Mouse (Mus musculus) hindbrain, embryonic 16.5 days (tissue): ENCODE data around the gene Hspa12a. TPM values are rescaled to one million over a fixed set of nuclear protein-coding genes. Genes with fewer than 3 reads are reported as not detected.
A peak's percentile ranks its signal among the peaks of the same experiment; 100 is the strongest.

Experiments used
- ATAC-seq: fragments of 200-750 bp; cut with Nextera tagmentation; 2 replicates; pipeline ENCODE4 v1.8.0; 2017; ENCODE audit warnings: moderate TSS enrichment, moderate library complexity
- H3K27ac ChIP-seq: fragments of 300-500 bp; sonication (generic); 2 replicates; pipeline ENCODE4 v1.5.1; 2014; ENCODE audit warnings: low read depth, mild to moderate bottlenecking, control low read depth, low read length, moderate library complexity
- H3K27me3 ChIP-seq: fragments of 300-500 bp; sonication (generic); replicated peaks from 2 replicates; pipeline ENCODE4 v1.6.1; 2014; ENCODE audit warnings: low read length; ENCODE audit not compliant: control insufficient read depth, insufficient read depth
- H3K36me3 ChIP-seq: fragments of 300-500 bp; sonication (generic); 2 replicates; pipeline ENCODE4 v1.6.1; 2014; ENCODE audit warnings: mild to moderate bottlenecking, low read length, moderate library complexity, mixed read lengths; ENCODE audit not compliant: control insufficient read depth, insufficient read depth
- H3K4me1 ChIP-seq: fragments of 300-500 bp; sonication (generic); 2 replicates; pipeline ENCODE4 v1.6.1; 2014; ENCODE audit warnings: low read depth, low read length; ENCODE audit not compliant: control insufficient read depth, insufficient read depth
- H3K4me2 ChIP-seq: fragments of 300-500 bp; sonication (generic); 2 replicates; pipeline ENCODE4 v1.6.1; 2014; ENCODE audit warnings: mild to moderate bottlenecking, low read length, control low read depth, moderate library complexity
- H3K4me3 ChIP-seq: fragments of 300-500 bp; sonication (generic); 2 replicates; pipeline ENCODE4 v1.5.1; 2014; ENCODE audit warnings: mild to moderate bottlenecking, low read length, control low read depth, moderate library complexity
- H3K9ac ChIP-seq: fragments of 300-500 bp; sonication (generic); 2 replicates; pipeline ENCODE4 v1.6.1; 2014; ENCODE audit warnings: low read depth, mild to moderate bottlenecking, control low read depth, low read length, moderate library complexity
- H3K9me3 ChIP-seq: fragments of 300-500 bp; sonication (generic); 2 replicates; pipeline ENCODE4 v1.6.1; 2014; ENCODE audit warnings: mild to moderate bottlenecking, low read length, moderate library complexity; ENCODE audit not compliant: control insufficient read depth
- WGBS: fragments of 180-500 bp; shearing (Covaris S2); extraction: QIAGEN DNeasy Blood & Tissue Kit; methylation state at CpG from one replicate; pipeline ENCODE4 v1.1.7; 2014; 5-methylcytosine and 5-hydroxymethylcytosine counted together
- polyA plus RNA-seq: library from polyadenylated mRNA; unstranded; fragments of >200 nt; fragmentation: Nextera tagmentation; extraction: Ambion mirVana; gene quantifications from 2 replicates; pipeline ENCODE4 v1.2.1, GENCODE M21; 2015

Gene Hspa12a
- 62.6 and 73.1 TPM in 2 replicates for polyA plus RNA-seq

DNA sequence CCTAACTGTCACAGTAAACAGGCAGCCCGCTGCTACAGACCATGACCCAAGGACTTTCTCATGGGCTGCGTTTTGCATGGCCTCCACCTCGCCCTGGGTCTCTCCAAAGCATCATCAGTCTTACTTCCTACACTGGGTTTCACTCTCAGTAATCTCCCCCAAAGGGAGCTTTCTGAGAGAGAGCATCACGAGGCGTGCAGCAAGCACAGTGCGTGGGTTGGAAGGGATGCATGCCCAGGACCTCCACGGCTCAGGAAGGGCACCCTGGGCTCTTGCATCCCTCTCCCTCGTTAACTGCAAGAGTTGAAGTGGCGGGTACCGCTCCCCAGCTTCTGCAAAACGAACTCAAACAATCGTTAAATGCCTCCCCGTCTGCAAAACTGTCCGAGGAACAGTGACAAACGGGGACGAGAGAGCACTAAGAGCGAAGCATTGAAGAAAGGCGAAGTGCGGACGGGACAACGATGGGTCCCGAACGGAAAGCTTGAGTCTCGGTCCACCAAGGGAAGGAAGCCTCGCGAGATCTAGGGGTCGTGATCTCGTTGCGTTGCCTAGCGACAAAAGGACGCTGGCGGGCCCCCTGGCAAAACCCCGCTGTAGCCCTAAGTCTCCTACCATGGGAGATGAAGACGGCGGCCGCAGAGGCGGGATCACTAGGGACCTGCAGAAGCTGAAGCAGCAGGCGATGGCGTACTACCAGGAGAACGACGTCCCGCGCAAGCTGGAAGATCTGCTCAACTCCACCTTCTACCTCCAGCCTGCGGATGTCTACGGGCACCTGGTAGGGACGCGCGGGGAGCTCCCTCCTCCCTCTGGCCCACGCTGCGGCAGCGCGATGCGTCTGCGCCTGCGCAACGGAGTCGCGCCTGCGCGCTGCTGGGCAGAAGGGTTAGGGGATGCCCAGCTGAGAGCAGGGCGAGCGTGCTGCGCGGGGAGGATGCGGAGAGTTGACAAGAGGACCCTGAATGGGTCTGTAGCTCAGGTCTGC lies at the start of gene Hspa12a, which contains the start of gene Eno4:
Gene Hspa12a (minus strand): TSS at position 814 of the 988 bp plus-strand sequence.
Gene Eno4 (plus strand): TSS at position 585 of the 988 bp plus-strand sequence.
- H3K4me1 ChIP-seq: peaks cover 11% of the 10 kb centered on the region
- H3K27me3 ChIP-seq: peaks cover 8% of the 10 kb centered on the region
- no peaks in the 10 kb centered on the region for H3K9me3 ChIP-seq
- peak within 1 kb of the TSS; percentile 70 for H3K9ac ChIP-seq
- ATAC-seq: peak; percentile 97
- H3K4me2 ChIP-seq: peak within 1 kb of the TSS; percentile 99
- under 1% methylated on average over 65 of the region's 65 CpGs for WGBS
- no peaks in the 10 kb centered on the region for H3K36me3 ChIP-seq
- peak within 1 kb of the TSS; percentile 73 for H3K4me3 ChIP-seq
- peak within 1 kb of the TSS; percentile 69; the same call in 1 of the 2 replicates for H3K27ac ChIP-seq

DNA sequence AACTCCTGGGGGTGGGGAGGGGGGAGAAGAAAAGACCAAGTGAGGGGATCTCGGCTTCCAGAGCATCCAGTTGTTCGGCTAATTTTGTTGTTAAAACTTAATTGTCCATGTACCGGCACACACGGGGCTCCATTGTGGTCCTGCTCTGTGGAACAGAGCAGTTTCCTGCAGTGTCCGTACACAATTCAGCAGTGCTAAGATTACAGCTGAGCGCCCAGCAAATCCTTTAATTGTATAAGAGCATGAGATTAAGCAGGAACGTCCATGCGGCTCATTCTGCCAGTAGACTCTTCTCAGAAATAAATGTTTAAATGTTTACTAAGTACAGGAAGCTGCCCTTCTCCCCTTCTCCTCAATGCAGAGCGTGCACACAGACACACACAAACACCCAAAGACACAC lies 38.1 kb upstream of the Hspa12a start:
- H3K36me3 ChIP-seq: no peaks in the 10 kb centered on the region
- peak overlapping the region; percentile 19; the same call in 1 of the 2 replicates for H3K4me2 ChIP-seq
- no peak overlapping the region for H3K4me3 ChIP-seq
- H3K27me3 ChIP-seq: peaks cover 23% of the 10 kb centered on the region
- no peaks in the 10 kb centered on the region for H3K9me3 ChIP-seq
- peaks cover 8% of the 10 kb centered on the region; the same call in 1 of the 2 replicates for H3K4me1 ChIP-seq
- WGBS: 17% methylated on average over 9 of the region's 9 CpGs
- ATAC-seq: no peak
- H3K27ac ChIP-seq: no peak overlapping the region
- no peak overlapping the region for H3K9ac ChIP-seq

DNA sequence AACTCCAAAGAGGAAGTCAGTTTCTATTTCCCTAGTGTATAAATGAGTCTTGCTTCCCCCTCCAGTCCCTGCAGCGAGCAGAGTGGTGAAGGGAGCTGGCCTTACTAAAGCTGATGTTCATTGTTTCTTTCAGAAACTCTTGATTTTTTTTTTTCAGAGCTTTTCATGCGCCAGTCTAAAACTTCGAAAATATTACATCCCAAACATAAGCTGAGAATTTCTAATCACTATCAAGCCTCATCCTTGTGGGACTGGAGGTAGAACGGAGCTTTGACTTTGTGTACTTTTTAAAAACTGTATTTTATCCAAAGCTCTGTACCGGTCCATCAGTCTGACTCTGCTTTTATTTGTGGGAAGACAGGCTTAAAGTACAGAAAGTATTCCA lies 36.6 kb upstream of the Hspa12a start:
- Histone ChIP-seq H3K36me3 (no peaks in the 10 kb centered on the region), H3K27ac (no peak overlapping the region), H3K4me2 (peak overlapping the region; percentile 41), H3K9ac (no peak overlapping the region), H3K4me1 (peaks cover 8% of the 10 kb centered on the region; the same call in 1 of the 2 replicates), H3K27me3 (peaks cover 27% of the 10 kb centered on the region), H3K9me3 (no peaks in the 10 kb centered on the region), H3K4me3 (peak overlapping the region; percentile 5; the same call in 1 of the 2 replicates)
- no peak for ATAC-seq
- WGBS: 49% methylated on average over 5 of the region's 5 CpGs

DNA sequence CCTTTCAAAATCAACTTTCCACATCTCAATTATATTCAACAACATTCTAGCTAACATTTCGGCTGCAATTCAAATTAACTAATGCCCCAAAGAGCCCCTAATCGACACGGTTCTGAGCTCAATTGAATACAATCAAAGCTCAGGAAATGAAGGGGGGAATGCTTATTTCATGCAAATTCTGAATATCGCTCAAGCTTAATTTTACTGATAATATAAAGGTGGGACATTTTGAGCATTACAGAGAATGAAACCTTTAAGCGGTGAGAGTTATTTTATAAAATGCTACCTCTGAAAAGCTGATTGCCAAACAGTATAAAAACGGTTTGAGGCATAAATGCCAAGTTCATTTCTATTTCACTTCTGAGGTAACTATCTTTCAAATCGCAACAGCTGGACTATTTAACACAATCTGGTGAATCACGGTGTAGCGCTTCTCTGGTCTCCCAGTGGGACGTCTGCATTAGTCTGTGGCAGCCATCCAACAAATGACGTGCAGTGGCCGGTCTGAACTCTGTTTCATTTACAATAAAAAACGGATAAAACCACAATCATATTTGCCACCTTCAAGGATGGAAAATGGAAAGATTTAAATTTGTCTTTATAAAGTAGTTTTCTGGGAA lies 36.1 kb upstream of the Hspa12a start:
- Histone ChIP-seq H3K9me3 (no peaks in the 10 kb centered on the region), H3K4me2 (peak overlapping the region; percentile 41), H3K36me3 (no peaks in the 10 kb centered on the region), H3K27ac (no peak overlapping the region), H3K27me3 (peaks cover 29% of the 10 kb centered on the region), H3K4me1 (peaks cover 8% of the 10 kb centered on the region; the same call in 1 of the 2 replicates), H3K4me3 (peak overlapping the region; percentile 5; the same call in 1 of the 2 replicates), H3K9ac (no peak overlapping the region)
- WGBS: 22% methylated on average over 13 of the region's 13 CpGs
- no peak for ATAC-seq

DNA sequence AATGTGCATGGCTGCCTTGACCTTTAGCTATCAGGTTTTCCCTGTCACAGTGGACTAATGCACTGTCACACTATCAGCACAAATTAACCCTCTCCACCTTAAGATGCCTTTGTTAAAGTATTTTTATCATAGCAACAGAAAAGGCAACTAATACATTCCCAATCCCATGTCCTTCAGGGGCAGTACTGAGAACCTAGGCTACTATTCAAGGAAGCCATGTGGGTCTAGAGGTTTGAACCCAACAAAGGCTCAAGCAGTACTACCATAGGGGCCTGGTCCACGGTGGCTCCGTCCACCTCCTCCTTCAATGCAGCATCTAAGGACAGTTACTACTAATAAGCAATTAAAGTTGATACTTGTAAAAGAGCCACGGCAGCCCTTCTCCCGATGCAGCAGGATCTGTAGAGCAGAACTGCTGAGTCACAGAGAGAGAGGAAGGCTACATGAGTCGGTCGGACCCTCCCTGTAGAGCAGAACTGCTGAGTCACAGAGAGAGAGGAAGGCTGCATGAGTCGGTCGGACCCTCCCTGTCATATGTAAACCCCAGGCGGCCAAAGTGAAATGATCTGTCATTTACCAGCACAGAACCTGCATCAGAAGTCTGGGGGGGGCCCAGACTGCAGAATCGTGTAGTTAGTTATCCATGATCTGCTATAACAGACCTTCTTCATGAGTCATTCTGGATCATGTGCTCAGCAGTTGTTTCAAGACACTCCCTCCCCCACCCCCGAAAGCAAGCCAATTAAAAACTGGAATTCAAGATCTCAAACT lies 35.1 kb upstream of the Hspa12a start:
- H3K9me3 ChIP-seq: no peaks in the 10 kb centered on the region
- no peak overlapping the region for H3K4me3 ChIP-seq
- no peak overlapping the region for H3K27ac ChIP-seq
- ATAC-seq: peak; percentile 30; the same call in 1 of the 2 replicates
- H3K27me3 ChIP-seq: peaks cover 33% of the 10 kb centered on the region
- H3K9ac ChIP-seq: no peak overlapping the region
- no peak overlapping the region for H3K4me2 ChIP-seq
- H3K4me1 ChIP-seq: peaks cover 8% of the 10 kb centered on the region; the same call in 1 of the 2 replicates
- 59% methylated on average over 11 of the region's 11 CpGs for WGBS
- no peaks in the 10 kb centered on the region for H3K36me3 ChIP-seq

DNA sequence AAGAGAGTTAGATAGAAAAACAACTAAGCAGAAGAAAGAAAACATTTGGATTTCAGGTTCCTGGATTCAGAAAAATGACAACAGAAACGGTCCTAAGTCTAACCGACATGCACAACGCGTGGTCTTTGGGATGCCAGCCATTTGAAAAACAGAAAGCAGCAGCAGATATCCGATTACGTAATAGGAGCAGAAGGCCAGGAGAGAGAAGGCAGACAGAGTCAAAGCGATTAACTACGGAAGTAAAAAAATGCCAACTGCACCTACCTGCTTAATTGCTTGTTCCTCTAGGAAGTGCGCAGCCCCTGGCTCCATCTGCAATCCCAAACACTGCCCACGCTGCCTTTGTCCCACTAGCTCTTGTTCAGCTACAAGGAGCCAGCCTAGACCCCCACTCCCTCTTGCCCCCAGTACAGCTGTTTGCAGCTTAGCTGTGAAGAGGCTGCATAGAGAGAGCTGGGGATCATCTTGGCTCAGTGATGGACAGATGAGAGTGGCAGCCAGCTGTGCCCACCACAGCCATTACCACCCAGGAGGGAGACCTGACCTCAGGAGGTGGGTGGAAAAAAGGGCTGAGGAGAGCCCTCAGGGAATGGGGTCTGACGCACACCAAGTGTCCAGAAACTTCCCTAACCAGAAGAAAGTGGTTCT lies 31.9 kb upstream of the Hspa12a start:
- H3K4me1 ChIP-seq: peaks cover 6% of the 10 kb centered on the region; the same call in 1 of the 2 replicates
- H3K27me3 ChIP-seq: peaks cover 40% of the 10 kb centered on the region
- H3K9me3 ChIP-seq: no peaks in the 10 kb centered on the region
- WGBS: 78% methylated on average over 11 of the region's 11 CpGs
- no peak overlapping the region for H3K4me3 ChIP-seq
- H3K9ac ChIP-seq: no peak overlapping the region
- no peak overlapping the region for H3K4me2 ChIP-seq
- no peak for ATAC-seq
- no peaks in the 10 kb centered on the region; the same call in 1 of the 2 replicates for H3K36me3 ChIP-seq
- H3K27ac ChIP-seq: no peak overlapping the region

DNA sequence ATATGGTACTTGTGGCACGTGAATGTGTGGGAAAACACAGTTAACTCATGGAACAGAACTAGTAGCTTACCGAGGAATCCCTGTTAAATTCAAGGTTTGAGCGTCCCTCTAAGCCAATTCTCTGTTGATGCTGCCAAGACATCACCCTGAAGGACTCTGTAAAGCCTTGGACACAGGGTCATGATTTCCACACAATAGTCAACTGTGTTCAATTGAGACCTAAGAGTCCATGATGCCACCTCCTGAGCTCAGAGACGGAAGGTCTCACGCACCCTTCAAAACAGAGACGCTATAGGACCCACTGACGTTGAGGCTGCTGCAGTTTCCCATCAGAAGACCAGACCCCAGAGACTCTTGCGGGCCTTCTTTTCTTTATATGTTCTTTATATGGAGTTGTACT lies 30.7 kb upstream of the Hspa12a start:
- H3K9ac ChIP-seq: no peak overlapping the region
- no peak overlapping the region for H3K4me2 ChIP-seq
- H3K27me3 ChIP-seq: peaks cover 44% of the 10 kb centered on the region
- WGBS: 74% methylated on average over 8 of the region's 8 CpGs
- peaks cover 3% of the 10 kb centered on the region; the same call in 1 of the 2 replicates for H3K4me1 ChIP-seq
- ATAC-seq: no peak
- no peaks in the 10 kb centered on the region; the same call in 1 of the 2 replicates for H3K36me3 ChIP-seq
- H3K4me3 ChIP-seq: no peak overlapping the region
- H3K27ac ChIP-seq: no peak overlapping the region
- no peaks in the 10 kb centered on the region for H3K9me3 ChIP-seq

DNA sequence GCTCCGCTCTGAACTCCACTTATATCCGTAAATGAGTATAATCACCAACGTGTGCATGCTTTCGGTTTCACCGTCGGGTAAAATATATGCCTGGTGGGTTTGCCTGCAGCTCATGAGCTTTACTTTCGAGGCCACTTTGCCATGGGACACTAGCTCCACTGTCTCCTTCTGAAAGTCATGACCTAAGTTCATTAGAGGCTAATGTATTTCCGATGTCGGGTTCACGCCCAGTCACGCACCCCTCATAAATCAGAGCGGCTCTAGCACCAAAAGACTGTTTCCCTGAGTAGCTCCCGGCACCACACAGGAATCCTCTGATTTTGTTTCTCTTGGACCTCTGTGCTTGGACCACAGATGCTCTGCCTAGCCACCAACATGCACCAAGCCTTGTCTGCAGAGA lies 27.4 kb upstream of the Hspa12a start:
- Histone ChIP-seq H3K27ac (no peak overlapping the region), H3K36me3 (no peaks in the 10 kb centered on the region; the same call in 1 of the 2 replicates), H3K27me3 (peaks cover 33% of the 10 kb centered on the region), H3K4me2 (no peak overlapping the region), H3K9me3 (no peaks in the 10 kb centered on the region), H3K4me3 (no peak overlapping the region), H3K9ac (no peak overlapping the region), H3K4me1 (no peaks in the 10 kb centered on the region)
- ATAC-seq: no peak
- WGBS: 75% methylated on average over 13 of the region's 13 CpGs
